Mouse (Mus musculus) heart, postnatal 4 days (tissue): ENCODE measurements at regions not wholly inside any gene's neighbourhood (a gene's known extent, or its start where the extent isn't known, plus 50 kb on each side); places are given as distances from the start of the nearest gene placed in this dataset.

Experiments
- DNase-seq: peaks from one replicate; pipeline ENCODE4 v3.0.0; 2021

DNA sequence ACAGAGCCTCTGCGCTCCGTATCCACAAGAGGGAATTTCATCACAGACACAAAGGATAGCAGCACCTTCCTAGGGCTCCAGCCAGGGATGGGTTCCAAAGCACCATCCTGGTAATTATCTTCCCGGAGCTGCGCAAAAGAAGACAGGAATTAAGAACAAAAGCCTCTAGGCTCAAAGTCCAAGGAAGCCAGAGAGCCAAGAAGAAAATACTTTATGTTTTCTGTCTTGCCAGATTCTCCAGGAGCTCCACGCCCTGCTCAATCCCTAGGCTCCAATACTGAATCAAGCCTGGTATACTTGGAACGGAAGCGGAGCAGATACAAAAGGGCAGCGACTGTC is 54.4 kb downstream of the Irf2bpl start:
- no peak for DNase-seq

DNA sequence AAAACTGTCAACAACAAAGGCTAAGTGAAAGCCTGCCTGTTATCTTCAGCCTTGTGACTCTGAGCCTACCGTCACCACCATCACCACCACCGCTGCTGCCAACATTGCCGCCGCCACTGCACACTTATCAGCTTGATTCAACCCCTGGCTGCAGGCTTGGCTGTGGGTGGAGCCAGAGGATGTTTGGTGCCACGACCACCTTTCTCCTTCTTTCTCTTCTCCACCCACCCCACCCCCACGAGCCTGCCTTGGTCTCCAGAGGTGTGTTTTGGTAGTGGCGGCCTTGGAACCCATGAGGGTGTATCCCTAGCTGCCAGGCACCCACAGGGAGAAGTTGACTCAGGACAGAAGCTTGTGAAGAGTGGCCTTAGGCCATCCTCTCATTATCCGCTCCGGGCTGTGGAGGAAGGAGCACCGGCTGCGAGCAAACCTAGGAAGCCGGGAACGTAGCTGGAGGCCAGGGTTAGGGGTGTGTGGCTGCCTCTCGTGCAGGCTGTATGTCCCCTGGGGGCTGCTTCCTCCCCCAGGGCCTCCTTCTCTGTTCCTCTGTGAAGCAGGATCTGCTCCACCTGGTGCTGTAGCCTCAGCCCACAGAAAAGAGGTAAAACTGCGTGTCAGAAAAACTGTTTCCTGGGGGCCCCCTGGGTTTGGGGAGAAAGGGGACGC is 54.9 kb downstream of the Irf2bpl start:
- DNase-seq: peak; percentile 72

GRCm38 (mm10) chr12:86827241-86827606 is 57.4 kb downstream of the Irf2bpl start:
- DNase-seq: no peak

DNA sequence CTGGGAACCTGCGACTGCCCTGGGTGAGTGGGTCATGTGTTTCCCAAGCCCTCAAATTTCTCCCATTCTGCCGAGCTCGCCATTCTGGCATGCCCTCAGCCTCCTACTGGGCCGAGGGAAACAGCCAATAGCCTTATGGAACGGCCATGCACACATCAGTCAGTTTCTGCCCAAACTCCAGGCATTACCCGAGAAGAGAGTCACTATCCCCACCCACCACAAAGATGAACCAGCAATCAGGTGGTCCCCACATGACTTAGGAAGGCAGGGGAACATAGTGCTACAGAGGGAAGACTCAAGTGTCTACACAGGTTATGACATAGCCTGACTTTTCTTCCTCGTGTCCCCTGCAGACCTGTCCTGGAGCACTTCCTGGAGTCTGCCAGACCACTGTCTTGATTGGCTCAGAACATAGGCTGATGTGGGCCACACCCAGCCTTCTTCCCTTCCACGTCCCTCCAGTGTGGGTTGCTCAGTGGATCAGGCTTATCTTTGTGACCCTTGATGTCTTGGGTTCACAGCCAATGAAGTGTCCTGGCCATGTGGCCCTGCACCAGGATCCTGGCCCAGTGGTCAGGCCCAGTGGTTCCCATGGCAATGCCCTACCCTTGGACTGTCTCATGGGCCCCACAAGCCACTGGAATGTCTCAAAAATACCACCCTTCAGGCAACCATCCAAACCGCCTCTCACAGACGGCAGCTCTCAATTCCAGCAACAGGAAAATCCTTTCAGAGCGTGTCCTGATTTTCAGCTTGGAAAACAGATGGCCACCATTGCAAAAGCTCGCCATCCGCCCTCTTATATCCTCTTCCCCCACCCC is 58.0 kb downstream of the Irf2bpl start:
- peak; percentile 66 for DNase-seq

GRCm38 (mm10) chr12:86825584-86826419 is 58.8 kb downstream of the Irf2bpl start:
- no peak for DNase-seq

DNA sequence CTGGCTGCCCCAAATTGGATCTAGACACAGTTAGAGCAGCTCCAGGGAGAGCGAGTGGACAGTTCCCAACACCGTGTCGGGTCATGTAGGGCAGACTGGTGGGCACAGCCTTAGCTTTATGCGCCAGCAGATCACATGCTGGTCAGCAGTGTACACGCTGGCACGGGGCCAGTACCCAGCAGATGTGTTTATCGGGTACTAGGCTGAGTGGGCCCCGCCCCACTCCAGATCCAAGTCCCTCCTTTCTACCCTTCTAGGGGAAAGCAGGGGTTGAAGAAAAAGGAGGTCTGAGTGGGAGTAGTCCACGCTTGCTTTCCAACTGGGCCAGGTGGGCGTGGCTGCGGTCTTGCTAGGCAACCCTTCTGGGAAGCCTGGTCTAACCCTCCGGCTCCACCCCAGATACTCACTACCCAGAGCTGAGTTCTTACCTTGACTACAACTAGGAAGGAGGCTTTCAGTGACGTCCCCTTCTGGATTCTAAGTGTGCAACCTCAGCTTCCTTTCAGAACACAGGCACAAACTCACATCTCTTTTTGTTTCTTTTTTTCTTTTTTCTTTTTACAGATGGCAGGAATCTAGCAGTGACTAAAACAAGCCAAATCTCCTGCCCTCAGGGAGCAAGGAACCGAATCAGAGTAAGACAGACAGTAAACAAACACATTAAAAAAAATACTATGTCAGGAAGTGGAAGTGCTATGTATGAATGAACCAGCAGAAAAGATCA is 59.6 kb downstream of the Irf2bpl start:
- DNase-seq: peak; percentile 94

DNA sequence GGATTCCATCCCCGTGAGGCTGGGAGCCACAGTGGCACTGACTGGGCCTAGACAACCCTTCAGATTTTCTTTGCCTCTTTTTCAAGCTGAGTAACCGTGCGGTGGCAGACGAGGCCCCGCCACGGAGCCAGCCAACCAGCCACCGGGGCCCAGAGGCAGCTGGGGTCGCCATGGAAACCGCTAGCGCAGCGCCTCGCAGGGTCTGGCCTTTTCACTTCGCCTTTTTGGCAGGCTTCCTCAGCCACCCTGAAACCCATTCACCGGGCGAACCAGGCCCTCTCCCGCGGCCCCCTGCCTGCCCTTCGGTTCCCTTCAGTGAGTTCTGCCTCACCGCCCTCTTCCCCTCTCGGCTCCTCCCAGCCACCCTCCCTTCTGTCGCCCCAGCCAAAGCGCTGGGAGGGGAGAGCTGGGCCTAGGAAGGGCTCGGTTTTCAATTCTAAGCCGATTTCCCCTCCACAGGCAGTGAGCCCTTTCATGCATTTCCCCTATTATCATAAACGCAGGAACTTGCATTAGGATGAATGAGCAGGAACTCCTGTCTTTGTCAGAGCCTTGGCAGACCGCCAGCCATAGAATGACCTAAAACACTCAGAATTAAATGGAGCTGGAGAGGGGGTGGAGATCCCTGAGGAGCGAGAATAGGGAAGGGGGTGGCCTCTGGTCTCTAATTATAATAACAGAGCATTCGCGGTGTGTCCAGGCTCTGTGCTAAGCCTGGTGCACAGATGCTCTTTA is 60.6 kb downstream of the Irf2bpl start:
- DNase-seq: peak; percentile 94

DNA sequence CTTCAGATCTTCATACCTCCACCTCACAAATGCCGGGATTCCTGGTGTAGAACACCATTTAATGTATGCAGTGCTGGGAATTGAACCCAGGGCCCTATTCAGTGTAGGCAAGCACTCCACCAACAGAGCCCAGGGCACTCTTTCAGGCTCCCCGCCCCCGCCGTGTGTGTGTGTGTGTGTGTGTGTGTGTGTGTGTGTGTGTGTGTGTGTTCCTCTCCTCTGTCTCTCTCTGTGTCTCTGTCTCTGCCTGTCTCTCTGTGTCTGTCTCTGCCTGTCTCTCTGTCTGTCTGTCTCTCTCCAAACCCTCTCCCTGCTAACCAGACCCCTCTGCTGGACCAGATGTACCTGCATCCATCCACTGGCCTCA is 61.1 kb downstream of the Irf2bpl start:
- DNase-seq: peak; percentile 20

DNA sequence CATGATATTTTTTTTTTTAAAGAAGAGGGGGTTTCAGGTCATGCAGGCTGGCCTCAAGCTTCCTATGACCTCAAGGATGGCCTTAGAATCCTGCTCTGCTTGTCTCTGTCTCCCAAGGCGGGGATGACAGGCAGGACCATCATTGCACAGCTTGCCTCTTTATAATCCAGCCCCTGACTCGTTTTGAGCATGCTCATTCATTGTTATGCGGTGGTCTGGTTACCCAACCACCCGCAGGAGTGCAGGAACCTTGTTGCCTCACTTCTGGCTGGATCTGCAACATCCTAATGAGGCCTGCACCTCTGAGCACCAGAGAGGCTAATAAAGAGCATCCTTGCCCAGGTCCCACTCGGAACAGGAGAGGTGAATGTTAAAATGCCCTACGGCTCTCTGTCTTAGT is 63.4 kb downstream of the Irf2bpl start:
- no peak for DNase-seq

- DNase-seq: no peak
Observed at GRCm38 (mm10) chr12:86819568-86819967, 65.0 kb downstream of the Irf2bpl start.

GRCm38 (mm10) chr12:86819163-86819562 is 65.4 kb downstream of the Irf2bpl start:
- no peak for DNase-seq

- DNase-seq: peak; percentile 41
Observed at GRCm38 (mm10) chr12:86818201-86818600, 66.4 kb downstream of the Irf2bpl start.

- DNase-seq: peak; percentile 83
Observed at GRCm38 (mm10) chr12:86816702-86817610, 67.6 kb downstream of the Irf2bpl start.

GRCm38 (mm10) chr12:86816171-86816701 is 68.4 kb downstream of the Irf2bpl start:
- peak; percentile 75 for DNase-seq

- DNase-seq: no peak
Observed at GRCm38 (mm10) chr12:86814740-86815139, 69.9 kb downstream of the Irf2bpl start.
